Mouse (Mus musculus): ENCODE measurements around the gene 1700025G04Rik.

The 1700025G04Rik gene

DNA sequence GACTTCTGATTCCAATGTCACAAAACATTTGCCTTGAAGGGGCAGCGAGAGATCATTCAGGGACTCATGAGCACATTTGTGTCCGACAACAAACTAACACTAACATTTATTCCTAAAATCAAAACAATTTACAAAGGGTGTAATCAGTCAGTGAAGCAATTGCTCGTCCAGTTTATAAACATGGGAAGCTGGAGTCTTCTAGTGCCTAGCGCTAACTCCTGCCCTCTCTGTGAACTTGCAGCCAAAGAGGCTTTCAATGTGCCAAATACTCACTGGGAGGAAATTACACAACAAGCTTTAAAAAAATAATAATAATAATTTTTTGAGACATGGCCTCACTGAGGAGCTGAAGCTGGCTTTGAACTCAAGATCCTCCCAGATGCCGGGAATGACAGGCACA, 57.8 kb downstream of the 1700025G04Rik start:
- no peak for DNase-seq (ENCODE audit: low spot score in 2 of 2)

GRCm38 (mm10) chr1:152030546-152030945, 59.4 kb downstream of the 1700025G04Rik start:
- no peak for DNase-seq (ENCODE audit: low spot score in 2 of 2)

DNA sequence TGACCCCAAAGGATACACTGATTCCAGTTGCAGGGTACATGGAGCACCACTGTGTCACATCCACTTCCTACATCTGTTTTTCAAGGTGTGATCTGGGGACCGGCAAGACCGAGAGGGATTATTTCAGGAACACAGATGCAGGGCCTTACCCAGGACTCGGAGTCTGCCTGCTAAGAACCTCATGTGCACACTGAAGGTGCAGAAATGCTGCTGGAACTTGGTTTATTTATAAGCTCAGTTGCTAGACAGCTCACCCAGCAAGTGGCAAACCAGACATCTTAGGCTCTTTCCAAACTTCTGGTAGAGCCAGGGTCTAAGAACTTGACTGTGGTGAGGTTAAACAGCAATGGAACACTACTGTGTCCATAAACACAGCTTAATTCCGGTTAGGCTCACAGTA, 61.2 kb downstream of the 1700025G04Rik start:
- DNase-seq (ENCODE audit: low spot score in 2 of 2), result no peak

- DNase-seq (ENCODE audit: low spot score in 2 of 2), result no peak
Observed at GRCm38 (mm10) chr1:152026762-152027161, 63.2 kb downstream of the 1700025G04Rik start.

DNA sequence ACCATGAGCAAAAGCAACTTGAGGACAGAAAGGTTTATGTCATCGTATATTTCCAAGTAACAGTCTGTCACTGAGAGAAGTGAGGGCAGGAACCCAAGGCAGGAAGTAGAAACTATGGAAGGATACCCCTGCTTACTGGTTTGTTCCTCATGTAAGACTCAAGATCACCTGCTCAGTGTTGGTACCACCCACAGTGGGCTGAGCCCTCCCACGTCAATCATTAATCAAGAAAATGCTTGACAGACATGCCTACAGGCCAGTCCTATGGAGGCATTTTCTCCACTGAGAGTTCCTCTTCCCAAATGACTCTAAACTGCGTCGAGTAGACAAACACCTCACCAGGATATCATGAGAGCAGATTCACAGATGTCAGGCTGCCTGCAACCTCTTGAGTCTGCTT, 64.6 kb downstream of the 1700025G04Rik start:
- no peak for DNase-seq (ENCODE audit: low spot score in 2 of 2)

DNA sequence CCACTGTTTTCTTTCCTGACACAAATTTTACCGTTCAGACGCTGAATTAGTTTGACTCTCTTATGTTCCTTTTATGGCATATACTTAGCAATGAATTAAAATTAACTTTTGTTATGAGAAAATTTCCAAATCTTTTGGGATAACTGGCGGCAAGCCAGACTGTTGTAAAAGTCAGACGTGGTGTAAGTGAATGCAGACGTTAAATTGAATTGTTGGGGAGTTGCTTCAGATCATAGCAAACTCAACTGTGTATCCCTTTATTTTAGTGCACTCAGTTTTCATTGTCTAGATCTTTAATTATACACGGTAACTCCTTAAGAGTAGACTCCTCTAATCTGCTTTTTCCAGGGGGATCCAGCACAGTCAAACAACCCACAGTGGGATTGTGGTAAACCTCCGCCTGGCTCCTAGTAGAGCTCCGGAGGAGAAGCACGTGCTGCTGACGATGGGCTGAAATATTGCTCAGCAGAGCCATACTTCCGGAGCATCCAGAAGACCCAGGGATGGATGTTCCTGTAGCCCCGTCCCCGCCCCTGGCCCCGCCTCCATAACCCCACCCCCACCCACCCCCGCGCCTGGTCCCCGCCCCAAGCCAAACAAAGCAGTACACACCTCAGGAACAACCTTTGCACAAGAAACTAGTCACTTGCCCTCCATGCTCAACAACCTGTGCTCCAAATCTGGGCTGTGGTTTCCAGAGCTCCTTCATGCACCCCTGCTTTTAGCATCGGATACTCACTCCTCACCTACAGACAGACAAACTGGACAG, 65.7 kb downstream of the 1700025G04Rik start:
- DNase-seq (ENCODE audit: low spot score in 2 of 2), result no peak

- DNase-seq (ENCODE audit: low spot score in 2 of 2), result no peak
Observed at GRCm38 (mm10) chr1:152020812-152021211, 69.1 kb downstream of the 1700025G04Rik start.

DNA sequence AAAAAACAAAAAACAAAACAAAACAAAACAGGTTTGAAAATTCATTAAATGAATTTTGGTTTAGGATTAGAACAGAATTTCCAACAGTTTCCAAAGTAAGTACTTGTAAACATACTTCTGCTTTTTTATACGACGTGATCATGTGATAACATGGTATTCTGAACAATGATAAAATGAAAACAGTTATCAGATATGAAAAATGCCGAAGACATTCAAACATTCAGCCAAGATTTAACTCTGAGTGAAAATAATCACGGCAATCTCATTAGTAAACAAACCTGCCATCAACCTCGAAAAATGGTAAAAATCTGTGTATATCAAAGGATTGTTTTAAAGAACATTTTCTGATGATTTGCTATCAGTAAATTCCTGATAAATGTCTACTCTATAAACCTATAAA, 69.9 kb downstream of the 1700025G04Rik start:
- no peak for DNase-seq (ENCODE audit: low spot score in 2 of 2)

DNA sequence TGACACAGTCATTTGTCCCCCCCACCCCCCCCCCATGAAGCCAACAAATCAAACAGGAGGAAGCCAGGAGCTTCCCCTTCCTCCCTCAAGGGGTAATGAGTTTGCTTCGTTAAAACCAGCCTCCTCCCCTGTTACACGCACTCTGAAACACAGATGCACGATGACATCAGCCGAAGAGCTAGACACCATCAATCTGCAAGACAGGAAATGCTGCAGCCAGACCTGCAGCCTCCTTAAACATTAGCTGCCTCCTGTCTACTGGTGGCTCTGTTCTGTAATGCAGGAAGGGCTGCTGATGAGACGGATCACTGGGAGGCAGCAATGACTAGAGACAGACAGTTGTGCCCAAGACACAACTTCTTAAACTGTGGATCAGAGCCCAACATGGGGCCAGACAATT, 70.7 kb downstream of the 1700025G04Rik start:
- DNase-seq (ENCODE audit: low spot score in 2 of 2), result no peak

DNA sequence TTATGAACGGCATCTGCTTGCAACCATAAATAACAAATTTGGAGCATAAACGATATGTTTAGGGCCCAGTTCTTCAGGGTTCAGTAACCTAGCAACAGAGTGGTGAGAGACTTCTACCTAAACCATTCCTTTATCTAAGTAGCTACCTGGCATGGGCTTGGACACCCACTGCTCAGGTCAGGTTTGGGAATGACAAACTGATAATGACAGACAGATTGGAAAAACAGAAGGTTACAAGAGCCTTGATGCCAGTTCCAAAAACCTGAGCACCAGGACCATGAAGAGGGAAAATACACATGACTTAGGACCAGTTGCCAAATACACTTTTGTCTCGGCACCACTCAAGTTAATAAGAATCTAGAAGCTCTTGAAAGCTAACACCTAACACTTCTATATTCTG, 71.6 kb downstream of the 1700025G04Rik start:
- no peak for DNase-seq (ENCODE audit: low spot score in 2 of 2)

GRCm38 (mm10) chr1:152016663-152017062, 73.3 kb downstream of the 1700025G04Rik start:
- no peak for DNase-seq (ENCODE audit: low spot score in 2 of 2)

DNA sequence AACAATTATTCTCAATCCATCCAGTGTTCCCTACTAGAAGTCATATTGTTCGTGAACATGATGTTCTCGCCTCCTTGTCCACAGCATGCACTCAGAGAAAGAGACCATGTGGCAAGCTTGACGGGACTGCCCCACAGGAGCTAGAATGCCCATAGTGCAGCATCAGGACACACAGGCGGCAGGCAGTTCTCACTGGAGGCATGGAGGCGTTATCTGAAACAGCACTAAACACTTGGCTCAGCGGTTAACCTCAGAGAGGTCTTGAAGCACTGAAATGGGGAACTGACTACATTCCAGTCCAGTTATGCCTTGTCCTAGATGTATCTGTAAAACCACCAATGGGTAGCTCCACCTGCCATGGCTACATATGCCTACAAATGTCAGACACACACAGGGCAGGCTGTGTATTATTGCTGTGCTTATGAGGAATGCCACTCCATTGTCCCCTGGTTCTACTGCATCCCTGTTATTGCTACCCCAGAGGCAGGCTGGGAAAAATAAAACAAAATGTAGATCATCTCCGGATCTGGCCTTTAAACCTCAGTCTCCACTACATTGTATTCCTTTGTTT, 74.3 kb downstream of the 1700025G04Rik start:
- DNase-seq (ENCODE audit: low spot score in 2 of 2), result no peak

- DNase-seq (ENCODE audit: low spot score in 2 of 2), result no peak
Observed at GRCm38 (mm10) chr1:152011741-152012140, 78.2 kb downstream of the 1700025G04Rik start.

- no peak for DNase-seq (ENCODE audit: low spot score in 2 of 2)
Observed at GRCm38 (mm10) chr1:152010251-152010980, 79.5 kb downstream of the 1700025G04Rik start.

- DNase-seq (ENCODE audit: low spot score in 2 of 2), result no peak
Observed at GRCm38 (mm10) chr1:152008473-152008991, 81.4 kb downstream of the 1700025G04Rik start.

GRCm38 (mm10) chr1:152006529-152006928, 83.4 kb downstream of the 1700025G04Rik start:
- DNase-seq (ENCODE audit: low spot score in 2 of 2), result no peak

- DNase-seq (ENCODE audit: low spot score in 2 of 2), result no peak
Observed at GRCm38 (mm10) chr1:152004509-152004908, 85.4 kb downstream of the 1700025G04Rik start.

DNA sequence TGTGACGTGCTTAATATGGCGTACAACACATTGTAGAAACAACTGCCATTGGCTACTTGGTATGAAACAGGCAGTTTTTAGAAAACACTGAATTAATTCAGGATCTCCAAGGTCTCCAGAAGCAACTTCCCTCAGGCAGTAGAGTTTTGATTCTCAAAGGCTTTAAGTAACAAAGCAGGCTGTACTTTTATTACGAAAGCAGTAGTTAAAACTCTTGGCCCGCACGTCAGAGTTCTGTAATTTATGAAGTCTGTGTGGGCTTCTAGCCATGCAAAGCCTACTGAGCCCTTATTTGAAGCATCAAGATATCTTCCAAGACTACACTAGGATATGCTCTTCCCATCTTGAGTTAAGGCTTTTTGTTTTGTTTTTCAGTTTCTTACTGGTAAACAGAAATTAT, 89.5 kb downstream of the 1700025G04Rik start:
- no peak for DNase-seq (ENCODE audit: low spot score in 2 of 2)

- DNase-seq (ENCODE audit: low spot score in 2 of 2), result no peak
Observed at GRCm38 (mm10) chr1:151999424-151999842, 90.5 kb downstream of the 1700025G04Rik start.

DNA sequence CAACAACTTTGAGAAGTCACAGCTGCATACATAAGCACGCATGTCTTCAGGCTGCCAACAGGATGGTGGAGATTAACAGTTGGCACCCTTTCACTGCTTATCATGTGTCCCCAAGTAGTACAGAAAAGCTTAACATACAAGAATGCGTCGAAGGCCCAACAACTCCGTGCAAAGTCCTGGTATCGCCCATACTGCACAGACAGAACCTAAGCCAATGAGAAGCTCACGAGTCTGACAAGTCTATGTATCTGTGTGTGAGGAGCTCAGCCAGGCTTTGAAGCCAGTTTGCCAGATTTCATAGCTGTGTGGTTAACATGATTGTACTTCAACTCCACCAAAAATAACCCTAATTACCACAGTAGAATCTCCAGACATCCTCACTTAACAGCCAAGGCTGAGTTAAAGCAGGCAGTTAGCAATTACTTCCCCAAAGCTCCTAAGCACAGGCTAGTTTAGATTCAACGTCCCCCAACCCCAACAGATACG, 91.2 kb downstream of the 1700025G04Rik start:
- DNase-seq (ENCODE audit: low spot score in 2 of 2), result no peak

DNA sequence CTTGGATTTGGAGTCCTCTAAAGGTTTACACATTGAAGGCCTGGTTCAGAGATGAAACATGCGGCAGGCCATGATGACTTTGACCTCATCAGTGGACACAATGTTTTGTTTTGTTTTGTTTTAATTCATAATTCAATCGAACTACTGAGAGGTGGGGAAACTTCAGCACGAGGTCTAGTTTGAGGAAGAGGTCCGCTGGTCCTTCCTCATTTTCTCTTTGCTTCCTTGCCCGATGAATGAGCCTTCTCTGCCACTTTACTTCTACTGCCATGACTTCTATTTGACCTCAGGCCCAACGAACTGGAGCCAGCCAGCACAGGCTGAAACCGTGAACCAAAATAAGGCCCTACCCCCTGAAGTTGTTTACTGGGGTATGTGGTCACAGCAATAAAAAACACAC, 92.3 kb downstream of the 1700025G04Rik start:
- DNase-seq (ENCODE audit: low spot score in 2 of 2), result no peak

DNA sequence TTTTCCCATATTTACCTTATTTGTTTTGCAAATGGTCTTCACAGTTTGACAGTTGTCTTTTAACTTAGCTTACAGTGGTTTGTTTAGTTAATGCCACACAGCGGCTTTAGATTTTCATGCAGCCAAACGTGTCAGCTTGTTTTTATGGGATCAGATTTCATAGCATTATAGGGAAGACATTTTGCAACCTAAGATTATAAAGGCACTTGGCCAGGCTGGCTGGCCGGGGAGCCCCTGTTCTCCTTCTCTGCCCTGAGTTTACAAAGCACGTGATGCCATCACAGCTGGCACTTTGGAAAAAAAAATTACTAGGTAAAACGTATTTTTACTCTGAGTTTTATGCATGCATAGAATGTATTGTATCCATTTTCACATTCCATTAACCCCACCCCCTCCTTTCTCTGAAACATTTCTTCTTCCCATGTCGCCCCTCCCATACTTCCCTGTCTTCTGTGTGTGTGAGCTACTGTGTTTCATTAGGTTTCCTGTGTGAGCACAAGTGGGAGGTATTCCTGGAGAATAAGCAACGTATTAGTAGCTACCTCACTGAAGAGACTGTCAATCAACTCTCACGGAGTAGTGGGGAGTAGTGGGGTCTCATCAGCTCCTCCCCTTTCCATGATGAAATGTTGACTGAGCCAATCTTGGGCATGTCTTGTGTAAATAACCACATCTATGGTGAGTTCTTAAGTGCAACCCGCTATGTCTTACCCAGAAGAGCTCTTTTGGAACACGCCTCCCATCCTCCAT, 93.8 kb downstream of the 1700025G04Rik start:
- DNase-seq (ENCODE audit: low spot score in 2 of 2), result no peak
